Mouse (Mus musculus) liver, embryonic 13.5 days (tissue): ENCODE data around the gene Itgb4. TPM values are rescaled to one million over a fixed set of nuclear protein-coding genes. Genes with fewer than 3 reads are reported as not detected.
A peak's percentile ranks its signal among the peaks of the same experiment; 100 is the strongest.

Experiments used
- ATAC-seq: fragments of 200-750 bp; cut with Nextera tagmentation; 2 replicates; pipeline ENCODE4 v1.8.0; 2017; ENCODE audit warnings: low read depth, mild to moderate bottlenecking, moderate number of reproducible peaks, moderate library complexity
- DNase-seq: peaks from one replicate; pipeline ENCODE4 v3.0.0; 2022
- H3K27ac ChIP-seq: fragments of 300-500 bp; sonication (generic); 2 replicates; pipeline ENCODE4 v1.5.1; 2015; ENCODE audit warnings: moderate library complexity, mild to moderate bottlenecking, inconsistent platforms
- H3K27me3 ChIP-seq: fragments of 300-500 bp; sonication (generic); 2 replicates; pipeline ENCODE4 v1.6.1; 2015; ENCODE audit warnings: mild to moderate bottlenecking, inconsistent platforms
- H3K36me3 ChIP-seq: fragments of 300-500 bp; sonication (generic); 2 replicates; pipeline ENCODE4 v1.6.1; 2015; ENCODE audit warnings: mild to moderate bottlenecking, inconsistent platforms
- H3K4me1 ChIP-seq: fragments of 300-500 bp; sonication (generic); replicated peaks from 2 replicates; pipeline ENCODE4 v1.6.1; 2015; ENCODE audit warnings: inconsistent platforms
- H3K4me2 ChIP-seq: fragments of 300-500 bp; sonication (generic); 2 replicates; pipeline ENCODE4 v1.6.1; 2015; ENCODE audit warnings: inconsistent platforms, mild to moderate bottlenecking, moderate library complexity
- H3K4me3 ChIP-seq: fragments of 300-500 bp; sonication (generic); replicated peaks from 2 replicates; pipeline ENCODE4 v1.5.1; 2015; ENCODE audit warnings: mild to moderate bottlenecking, inconsistent platforms
- H3K9ac ChIP-seq: fragments of 300-500 bp; sonication (generic); 2 replicates; pipeline ENCODE4 v1.6.1; 2015; ENCODE audit warnings: mild to moderate bottlenecking, inconsistent platforms
- H3K9me3 ChIP-seq: fragments of 300-500 bp; sonication (generic); replicated peaks from 2 replicates; pipeline ENCODE4 v1.6.1; 2016; ENCODE audit warnings: inconsistent platforms
- WGBS: fragments of 180-500 bp; shearing (Covaris S2); methylation state at CpG from one replicate; pipeline ENCODE4 v1.1.7; 2015; ENCODE audit not compliant: insufficient replicate concordance; 5-methylcytosine and 5-hydroxymethylcytosine counted together
- polyA plus RNA-seq: library from polyadenylated mRNA; unstranded; fragments of >200 nt; fragmentation: Nextera tagmentation; extraction: Ambion mirVana; gene quantifications from 2 replicates; pipeline ENCODE4 v1.2.1, GENCODE M21; 2015

Gene Itgb4
- polyA plus RNA-seq, 1 experiment from 2014 or later, result 0.23 TPM

- Histone ChIP-seq H3K4me2 (no peak overlapping the region), H3K4me1 (peaks cover 14% of the 10 kb centered on the region), H3K9me3 (no peaks in the 10 kb centered on the region), H3K4me3 (no peak overlapping the region), H3K9ac (no peak overlapping the region), H3K36me3 (peaks cover 89% of the 10 kb centered on the region), H3K27me3 (no peaks in the 10 kb centered on the region), H3K27ac (no peak overlapping the region)
- no peak for ATAC-seq
- WGBS, result 89% methylated on average over 2 of the region's 2 CpGs
- no peak for DNase-seq
These were observed 23.8 kb upstream of the Itgb4 start for GRCm38 (mm10) chr11:115950719-115951118.

- no peak for DNase-seq
- Histone ChIP-seq H3K36me3 (peaks cover 79% of the 10 kb centered on the region), H3K27ac (no peak overlapping the region), H3K27me3 (no peaks in the 10 kb centered on the region), H3K4me3 (no peak overlapping the region), H3K4me1 (peaks cover 16% of the 10 kb centered on the region), H3K9me3 (no peaks in the 10 kb centered on the region), H3K9ac (no peak overlapping the region), H3K4me2 (no peak overlapping the region)
- no peak for ATAC-seq
- WGBS, result 79% methylated on average over 5 of the region's 5 CpGs
These were observed 19.8 kb upstream of the Itgb4 start for GRCm38 (mm10) chr11:115954712-115955111.

- H3K36me3 ChIP-seq, result peaks cover 83% of the 10 kb centered on the region
- 69% methylated on average over 10 of the region's 10 CpGs for WGBS
- DNase-seq (no peak), ATAC-seq (0 out of 2 replicates have a peak, but pooled peaks have one; percentile 31)
- H3K4me1 ChIP-seq, result peaks cover 16% of the 10 kb centered on the region
- H3K4me3 ChIP-seq, result no peak overlapping the region
- H3K9me3 ChIP-seq, result no peaks in the 10 kb centered on the region
- no peak overlapping the region for H3K4me2 ChIP-seq
- H3K9ac ChIP-seq, result no peak overlapping the region
- H3K27ac ChIP-seq, result no peak overlapping the region
- H3K27me3 ChIP-seq, result no peaks in the 10 kb centered on the region
These were observed 19.2 kb upstream of the Itgb4 start for GRCm38 (mm10) chr11:115955195-115955858.

- no peak for DNase-seq
- no peaks in the 10 kb centered on the region for H3K9me3 ChIP-seq
- no peak overlapping the region for H3K4me3 ChIP-seq
- 82% methylated on average over 4 of the region's 4 CpGs for WGBS
- no peak overlapping the region for H3K27ac ChIP-seq
- no peaks in the 10 kb centered on the region for H3K27me3 ChIP-seq
- ATAC-seq, result no peak
- peaks cover 83% of the 10 kb centered on the region for H3K36me3 ChIP-seq
- H3K4me2 ChIP-seq, result no peak overlapping the region
- H3K9ac ChIP-seq, result no peak overlapping the region
- H3K4me1 ChIP-seq, result peaks cover 16% of the 10 kb centered on the region
These were observed 18.1 kb upstream of the Itgb4 start for GRCm38 (mm10) chr11:115956453-115956852.

GRCm38 (mm10) chr11:115957971-115958370, 16.5 kb upstream of the Itgb4 start:
- 81% methylated on average over 7 of the region's 7 CpGs for WGBS
- Histone ChIP-seq H3K27me3 (no peaks in the 10 kb centered on the region), H3K4me3 (no peak overlapping the region), H3K9me3 (no peaks in the 10 kb centered on the region), H3K9ac (no peak overlapping the region), H3K36me3 (peaks cover 82% of the 10 kb centered on the region), H3K4me1 (peaks cover 16% of the 10 kb centered on the region), H3K4me2 (no peak overlapping the region), H3K27ac (no peak overlapping the region)
- ATAC-seq (no peak), DNase-seq (no peak)

GRCm38 (mm10) chr11:115959018-115959417, 15.5 kb upstream of the Itgb4 start:
- no peak for ATAC-seq
- no peaks in the 10 kb centered on the region for H3K27me3 ChIP-seq
- H3K4me1 ChIP-seq, result peaks cover 19% of the 10 kb centered on the region
- H3K27ac ChIP-seq, result no peak overlapping the region
- no peak overlapping the region for H3K4me3 ChIP-seq
- peaks cover 83% of the 10 kb centered on the region for H3K36me3 ChIP-seq
- no peaks in the 10 kb centered on the region for H3K9me3 ChIP-seq
- H3K4me2 ChIP-seq, result no peak overlapping the region
- no peak overlapping the region for H3K9ac ChIP-seq
- no peak for DNase-seq
- 91% methylated on average over 9 of the region's 9 CpGs for WGBS

GRCm38 (mm10) chr11:115962651-115963412, 11.7 kb upstream of the Itgb4 start:
- H3K4me3 ChIP-seq, result no peak overlapping the region
- H3K36me3 ChIP-seq, result peaks cover 83% of the 10 kb centered on the region
- 86% methylated on average over 9 of the region's 9 CpGs for WGBS
- no peaks in the 10 kb centered on the region for H3K27me3 ChIP-seq
- no peak overlapping the region for H3K9ac ChIP-seq
- peaks cover 18% of the 10 kb centered on the region for H3K4me1 ChIP-seq
- no peak overlapping the region for H3K27ac ChIP-seq
- no peak for DNase-seq
- ATAC-seq, result no peak
- H3K9me3 ChIP-seq, result no peaks in the 10 kb centered on the region
- H3K4me2 ChIP-seq, result no peak overlapping the region

GRCm38 (mm10) chr11:115964977-115965604, 9.4 kb upstream of the Itgb4 start:
- WGBS, result 27% methylated on average over 10 of the region's 10 CpGs
- peak overlapping the region; percentile 22; the same call in 1 of the 2 replicates for H3K9ac ChIP-seq

GRCm38 (mm10) chr11:115968731-115969405, 5.6 kb upstream of the Itgb4 start:
- ATAC-seq (no peak), DNase-seq (no peak)
- Histone ChIP-seq H3K4me1 (peaks cover 25% of the 10 kb centered on the region), H3K9me3 (no peaks in the 10 kb centered on the region), H3K27ac (no peak overlapping the region), H3K4me3 (no peak overlapping the region), H3K9ac (no peak overlapping the region), H3K36me3 (peaks cover 32% of the 10 kb centered on the region), H3K4me2 (no peak overlapping the region), H3K27me3 (peaks cover 11% of the 10 kb centered on the region)
- 56% methylated on average over 5 of the region's 5 CpGs for WGBS

More at GRCm38 (mm10) chr11:115964977-115965604, 9.4 kb upstream of the Itgb4 start:
- Histone ChIP-seq H3K4me3 (no peak overlapping the region), H3K36me3 (peaks cover 68% of the 10 kb centered on the region), H3K4me1 (peaks cover 22% of the 10 kb centered on the region), H3K4me2 (0 out of 2 replicates have a peak overlapping the region, but pooled peaks have one; percentile 12), H3K27ac (no peak overlapping the region), H3K9me3 (no peaks in the 10 kb centered on the region), H3K27me3 (no peaks in the 10 kb centered on the region)
- DNase-seq (no peak), ATAC-seq (peak; percentile 60)

GRCm38 (mm10) chr11:115970006-115970673, 4.4 kb upstream of the Itgb4 start:
- Histone ChIP-seq H3K4me2 (no peak overlapping the region), H3K9ac (no peak overlapping the region), H3K27ac (no peak overlapping the region), H3K4me1 (peaks cover 23% of the 10 kb centered on the region), H3K4me3 (no peak overlapping the region), H3K36me3 (peaks cover 19% of the 10 kb centered on the region), H3K27me3 (peaks cover 23% of the 10 kb centered on the region), H3K9me3 (no peaks in the 10 kb centered on the region)
- WGBS, result 67% methylated on average over 15 of the region's 15 CpGs
- DNase-seq, result no peak
- ATAC-seq, result no peak
